Mouse (Mus musculus) heart, postnatal 0 days (tissue): ENCODE data around the gene Ggn.

Source experiments
- CTCF ChIP-seq: IDR thresholded peaks from 2 replicates; pipeline ENCODE4 v1.5.1; 2016; ENCODE audit warnings: antibody characterized with exemption, control low read depth, low read depth
- EP300 ChIP-seq: IDR thresholded peaks from 2 replicates; pipeline ENCODE4 v1.6.1; 2016; ENCODE audit warnings: antibody characterized with exemption, low read depth

- TF ChIP-seq CTCF (no peak), EP300 (no peak)
These were observed 44.8 kb downstream of the Ggn start for GRCm38 (mm10) chr7:29214846-29215245.
